Mouse (Mus musculus) myocyte (in vitro differentiated cells): ENCODE data around the gene Mipep.

Experiments used
- CEBPB ChIP-seq: IDR thresholded peaks from 2 replicates; pipeline ENCODE4 v1.6.1; 2011; ENCODE audit warnings: mild to moderate bottlenecking, moderate library complexity; ENCODE audit not compliant: poor library complexity, insufficient read depth, severe bottlenecking
- E2F4 ChIP-seq: IDR thresholded peaks from one replicate; pipeline ENCODE4 v1.6.1; 2011; ENCODE audit warnings: mild to moderate bottlenecking, control low read depth, moderate library complexity; ENCODE audit not compliant: insufficient read depth
- MAX ChIP-seq: IDR thresholded peaks from one replicate; pipeline ENCODE4 v1.6.1; 2011; ENCODE audit warnings: low read depth, mild to moderate bottlenecking, control low read depth
- MYOD1 ChIP-seq, 3 experiments: IDR thresholded peaks; one replicate each; pipeline ENCODE4 v1.6.1; 2011; ENCODE audit warnings: control low read depth in 2 of 3, low read depth in 2 of 3, mild to moderate bottlenecking in 2 of 3, moderate library complexity in 1 of 3; ENCODE audit not compliant: insufficient read length in 2 of 3, control insufficient read depth in 1 of 3
- MYOG ChIP-seq, 3 experiments: IDR thresholded peaks; one replicate each; pipeline ENCODE4 v1.6.1; 2011; ENCODE audit warnings: control low read depth in 2 of 3, low read depth in 2 of 3, mild to moderate bottlenecking in 2 of 3; ENCODE audit not compliant: insufficient read length in 2 of 3, control insufficient read depth in 1 of 3, insufficient read depth in 1 of 3
- POLR2A ChIP-seq: IDR thresholded peaks from one replicate; pipeline ENCODE4 v1.6.1; 2011; ENCODE audit warnings: low read depth, mild to moderate bottlenecking, control low read depth, moderate library complexity; ENCODE audit not compliant: insufficient read length
- POLR2AphosphoS2 ChIP-seq: IDR thresholded peaks from one replicate; pipeline ENCODE4 v1.6.1; 2011; ENCODE audit warnings: low read depth, control low read depth; ENCODE audit not compliant: insufficient read length
- REST ChIP-seq: IDR thresholded peaks from one replicate; pipeline ENCODE4 v1.6.1; 2011; ENCODE audit warnings: mild to moderate bottlenecking, control low read depth, moderate library complexity; ENCODE audit not compliant: insufficient read depth, insufficient read length
- SRF ChIP-seq: IDR thresholded peaks from one replicate; pipeline ENCODE4 v1.6.1; 2011; ENCODE audit warnings: low read depth; ENCODE audit not compliant: control insufficient read depth, insufficient read length
- TCF12 ChIP-seq: IDR thresholded peaks from one replicate; pipeline ENCODE4 v1.6.1; 2011; ENCODE audit warnings: mild to moderate bottlenecking, control low read depth; ENCODE audit not compliant: poor library complexity, insufficient read depth, severe bottlenecking
- TCF3 ChIP-seq: IDR thresholded peaks from one replicate; pipeline ENCODE4 v1.6.1; 2011; ENCODE audit warnings: low read depth, control low read depth; ENCODE audit not compliant: insufficient read length
- USF1 ChIP-seq: IDR thresholded peaks from one replicate; pipeline ENCODE4 v1.6.1; 2011; ENCODE audit warnings: low read depth, mild to moderate bottlenecking, control low read depth, moderate library complexity

GRCm38 (mm10) chr14:60779198-60779597 is 5.2 kb upstream of the Mipep start:
- TF ChIP-seq MYOG (IDR thresholded peaks at IDR 0.05; ENCODE audit: control insufficient read depth in 1 of 3, insufficient read depth in 1 of 3, insufficient read length in 2 of 3, low read depth in 2 of 3) (no peak), POLR2A (no peak), POLR2AphosphoS2 (no peak), E2F4 (no peak), USF1 (no peak), CEBPB (no peak), MYOD1 (IDR thresholded peaks at IDR 0.05; ENCODE audit: control insufficient read depth in 1 of 3, insufficient read length in 2 of 3, low read depth in 2 of 3) (no peak), TCF3 (no peak), MAX (no peak), TCF12 (no peak), REST (no peak), SRF (no peak)
